Mouse (Mus musculus) gastrocnemius, postnatal 14 days (tissue): ENCODE measurements around the gene Commd6. TPM values are rescaled to one million over a fixed set of nuclear protein-coding genes. Genes with fewer than 3 reads are reported as not detected.
"Not testable (repeated sequence)": the region's sequence is repeated elsewhere in the genome, so short reads cannot be mapped to it uniquely, and the experiment has no call there.

ENCODE experiments used
- DNase-seq: peaks from one replicate; pipeline ENCODE4 v3.0.0; 2021; ENCODE audit warnings: mixed read lengths
- intact Hi-C: fragments of 180-260 bp; cut with DNase I; formaldehyde crosslinking; loops from one replicate; pipeline ENCODE4 v1.15.1; 2025; ENCODE audit warnings: low total_unique reads
- total RNA-seq, 2 experiments: library from RNA; stranded (reverse); gene quantifications; 2 replicates each; pipeline ENCODE4 v1.2.3; 2021

The Commd6 gene
- total RNA-seq, 2 experiments from 2014 or later = 17.9 to 21.4 TPM

DNA sequence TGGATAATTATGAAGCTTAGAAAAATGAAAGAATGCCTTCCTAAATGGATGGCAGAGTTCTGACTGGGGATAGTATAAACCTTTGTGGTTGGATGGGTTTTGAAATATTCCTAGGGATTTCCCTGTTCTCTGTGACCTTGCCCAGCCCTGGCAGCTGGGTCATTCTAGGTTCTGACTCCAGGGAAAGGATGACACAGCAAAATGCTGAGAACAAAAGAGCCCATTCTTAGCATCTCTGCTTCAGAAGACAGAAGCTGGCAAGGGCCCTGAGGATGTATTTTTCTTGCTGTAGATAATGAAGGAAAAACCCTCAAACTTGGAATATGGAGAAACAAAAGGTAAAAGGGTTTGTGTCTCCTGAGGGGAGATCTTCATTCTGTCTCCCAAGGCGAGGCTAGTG lies 27.3 kb downstream of the Commd6 start:
- intact Hi-C loops = no loop called here
- DNase-seq = no peak

- intact Hi-C loops = no loop called here
- DNase-seq = no peak
Observed at GRCm38 (mm10) chr14:101610701-101611100, 29.8 kb downstream of the Commd6 start.

- intact Hi-C loops = loop anchor here (10.0 kb wide), 1 partner anchor 94 kb away; no protein-coding TSS in a partner anchor
Observed at GRCm38 (mm10) chr14:101608519-101609368, 31.7 kb downstream of the Commd6 start, which contains the start of gene Tbc1d4. TSS of gene Tbc1d4 (minus strand) at chr14:101609191.

GRCm38 (mm10) chr14:101607631-101608518 lies 32.6 kb downstream of the Commd6 start:
- intact Hi-C loops = loop anchor here (10.0 kb wide), 1 partner anchor 93 kb away; no protein-coding TSS in a partner anchor
- DNase-seq = peak; percentile 34

More at GRCm38 (mm10) chr14:101608519-101609368, 31.7 kb downstream of the Commd6 start, which contains the start of gene Tbc1d4:
- DNase-seq = peak; percentile 84

GRCm38 (mm10) chr14:101605843-101606242 lies 34.6 kb downstream of the Commd6 start:
- intact Hi-C loops = loop anchor here (10.0 kb wide), 1 partner anchor 91 kb away; no protein-coding TSS in a partner anchor
- DNase-seq = no peak

GRCm38 (mm10) chr14:101602851-101603250 lies 37.6 kb downstream of the Commd6 start:
- intact Hi-C loops = loop anchor here (10.0 kb wide), 1 partner anchor 88 kb away; no protein-coding TSS in a partner anchor
- no peak for DNase-seq

GRCm38 (mm10) chr14:101597096-101597715 lies 43.3 kb downstream of the Commd6 start:
- no peak for DNase-seq
- intact Hi-C loops = no loop called here

DNA sequence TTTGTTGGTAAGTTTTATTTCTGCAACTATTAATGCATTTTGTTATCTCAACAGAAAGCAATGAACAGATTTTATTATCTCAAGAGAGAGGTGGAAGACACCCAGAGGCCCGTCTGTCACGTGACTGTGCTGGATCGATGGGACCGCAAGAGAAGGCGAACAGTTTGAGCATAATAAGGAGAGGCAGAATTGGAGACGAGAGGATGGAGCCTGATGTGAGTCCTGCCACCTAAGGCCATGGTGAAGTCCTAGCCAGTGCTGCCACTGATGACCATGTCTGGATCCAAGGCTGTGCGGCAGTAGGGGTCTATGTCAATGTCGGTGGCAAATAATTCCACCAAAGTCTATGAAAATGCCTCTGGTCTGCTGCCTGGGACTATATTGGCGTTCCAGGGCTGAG lies 43.8 kb downstream of the Commd6 start:
- intact Hi-C loops = no loop called here
- no peak for DNase-seq

DNA sequence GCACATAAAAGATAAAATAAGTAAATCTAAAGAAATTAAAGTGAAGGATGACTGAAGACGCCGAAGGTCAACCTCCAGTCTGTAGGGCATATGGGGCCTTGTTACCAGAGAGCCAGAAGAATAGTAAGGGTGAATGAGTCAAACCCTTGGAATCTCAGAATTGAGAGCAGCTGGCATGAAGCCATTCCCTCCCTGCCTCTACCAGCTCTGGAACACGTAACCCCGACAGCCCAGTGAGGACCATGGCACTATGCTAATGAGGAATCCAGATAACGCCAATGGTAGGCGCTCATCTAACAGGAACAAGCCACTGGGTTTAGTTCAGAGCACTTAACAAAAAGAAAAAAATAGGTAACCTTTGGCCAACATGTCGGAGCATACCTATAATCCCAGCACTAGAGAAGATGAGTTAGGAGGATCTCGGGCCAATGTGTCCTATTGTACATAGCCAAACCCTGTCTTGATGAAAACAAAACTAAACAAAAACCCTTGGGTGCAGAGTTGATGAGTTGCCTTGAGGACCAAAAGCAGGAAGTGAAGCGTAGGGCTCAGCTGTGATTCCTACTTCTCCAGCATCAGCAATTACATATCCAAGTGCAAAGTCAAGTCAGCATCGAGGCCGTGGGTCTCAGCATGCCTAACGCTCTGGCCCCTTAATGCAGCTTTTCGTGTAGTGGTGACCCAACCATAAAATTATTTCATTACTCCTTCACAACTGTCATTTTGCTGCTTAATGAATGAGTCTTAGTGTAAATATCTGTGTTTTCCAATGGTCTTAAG lies 45.0 kb downstream of the Commd6 start:
- DNase-seq = no peak
- intact Hi-C loops = no loop called here

- DNase-seq = no peak
- intact Hi-C loops = no loop called here
Observed at GRCm38 (mm10) chr14:101594001-101594400, 46.5 kb downstream of the Commd6 start.

GRCm38 (mm10) chr14:101593340-101593739 lies 47.1 kb downstream of the Commd6 start:
- intact Hi-C loops = no loop called here

DNA sequence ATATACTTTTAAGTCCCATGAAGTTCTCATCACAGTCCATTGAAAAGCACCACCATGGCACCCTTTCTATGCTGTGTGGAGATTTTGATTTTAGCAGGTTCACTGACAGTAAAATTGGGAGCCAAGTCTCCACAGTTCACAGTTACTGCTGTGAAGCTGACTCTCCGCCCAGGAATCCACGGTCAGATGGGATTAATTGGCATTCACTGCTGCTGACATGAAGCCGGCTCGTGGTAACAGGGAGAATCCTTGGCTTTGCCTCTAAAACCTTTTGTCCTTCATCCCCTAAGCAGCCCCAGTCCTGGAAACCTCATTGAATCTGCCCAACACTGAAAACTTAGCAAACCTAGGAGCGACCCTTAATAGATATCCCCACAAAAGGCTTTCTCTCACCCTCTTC lies 49.4 kb downstream of the Commd6 start:
- DNase-seq = peak; percentile 10
- intact Hi-C loops = no loop called here

More at GRCm38 (mm10) chr14:101593340-101593739, 47.1 kb downstream of the Commd6 start:
- DNase-seq = no peak

- DNase-seq = not testable (repeated sequence)
Observed at GRCm38 (mm10) chr14:101588209-101588991, 52.1 kb downstream of the Commd6 start.

DNA sequence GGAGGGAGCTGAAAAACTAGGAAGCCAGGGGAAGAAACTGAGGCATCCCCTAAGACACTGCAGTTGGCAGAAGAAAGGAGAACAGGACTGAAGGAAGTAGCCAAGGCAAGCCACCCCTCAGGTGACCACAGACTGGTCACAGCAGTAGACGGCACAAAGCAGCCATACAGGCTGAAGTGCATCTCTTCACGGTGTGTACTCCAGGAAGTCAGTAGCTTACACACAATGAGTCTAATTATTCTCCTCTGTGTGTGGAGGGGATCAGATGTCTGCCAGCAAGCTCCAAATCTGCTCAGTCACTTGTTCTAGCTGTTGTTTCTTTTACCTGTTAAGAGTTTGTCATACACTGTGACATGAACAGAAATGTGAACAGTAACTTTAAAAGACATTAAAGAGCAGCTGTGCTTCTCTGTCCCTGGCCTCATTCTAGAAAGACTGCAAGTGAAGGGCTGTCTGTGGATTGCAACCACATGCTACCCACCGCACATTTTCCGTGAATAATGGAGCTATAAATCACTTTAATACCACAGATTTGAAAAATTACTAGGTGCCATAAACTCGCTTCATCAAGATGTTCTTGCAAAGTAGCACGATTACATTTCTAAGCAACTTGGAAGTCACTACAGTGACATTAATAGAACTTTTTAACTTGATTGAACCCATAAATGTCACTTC lies 53.0 kb downstream of the Commd6 start:
- intact Hi-C loops, DNase-seq: not testable (repeated sequence)

More at GRCm38 (mm10) chr14:101588209-101588991, 52.1 kb downstream of the Commd6 start:
- intact Hi-C loops = not testable (repeated sequence)

- intact Hi-C loops = no loop called here
- DNase-seq = peak; percentile 19
Observed at GRCm38 (mm10) chr14:101586096-101586495, 54.4 kb downstream of the Commd6 start.
